Comparison of ENCODE assay signal across 8 mouse cellular contexts in the genomic region with DNA sequence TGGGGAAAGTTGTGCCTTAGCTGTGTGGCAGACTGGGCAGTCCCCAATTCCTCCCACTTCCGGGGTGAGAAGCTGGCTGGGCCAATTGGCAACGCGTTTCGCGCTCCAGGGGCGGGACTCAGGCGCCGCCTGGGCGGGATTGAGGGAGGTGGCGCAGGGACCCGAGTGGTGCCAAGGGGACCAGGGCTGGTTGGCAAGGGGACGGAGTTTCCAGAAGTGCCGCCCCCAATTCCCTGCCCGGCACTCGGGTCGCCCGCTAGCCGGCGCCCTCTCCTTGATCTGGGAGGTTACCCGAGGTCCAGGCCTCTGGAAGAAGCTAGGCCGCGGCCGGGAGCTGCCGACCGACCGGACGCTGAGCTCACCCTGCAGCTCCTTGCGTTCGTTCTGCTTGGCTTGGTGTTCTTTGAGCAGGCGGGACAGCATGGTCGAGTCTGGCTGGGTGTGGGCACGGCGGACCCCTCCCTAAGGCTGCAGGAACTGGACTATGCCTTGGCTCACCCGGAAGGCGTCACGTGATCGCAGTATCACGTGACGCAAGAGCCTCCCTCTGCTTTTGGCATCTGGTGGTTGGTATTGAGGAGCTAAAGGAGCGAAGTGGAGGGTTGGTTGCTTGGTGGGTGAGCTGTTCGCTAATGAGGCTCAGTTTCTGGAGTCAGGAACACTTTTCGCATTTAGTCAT. TPM values are rescaled to one million over a fixed set of nuclear protein-coding genes. Genes with fewer than 3 reads are reported as not detected.
DNase-seq lines count a peak whose midpoint lies in the region; ATAC-seq lines count a peak whose summit lies in the region.

No protein-coding gene starts in this region.

- no peaks in the 10 kb centered on the region for H3K79me2 ChIP-seq in macrophage (ENCODE audit: inconsistent target)

- peak overlapping the region; percentile 86 for H3K4me3 ChIP-seq in hindbrain, embryonic 16.5 days (ENCODE audit: low read length)
- peak overlapping the region; percentile 49 for H3K4me3 ChIP-seq in macrophage (ENCODE audit: inconsistent target)

- peak; percentile 81 for DNase-seq in WW6 (ENCODE audit: low read depth, low spot score)
- peak; percentile 86 to 91 for DNase-seq in cerebellum, postnatal 4 days (ENCODE audit: low spot score in 2 of 2)
- peak; percentile 98 for DNase-seq in gastrocnemius, adult 18-20 months (ENCODE audit: low spot score)
- peak; percentile 92 to 93 for DNase-seq in left cerebral cortex, adult 18-20 months (ENCODE audit: low spot score in 2 of 2)
- DNase-seq in right cerebral cortex, adult 18-20 months: peak; percentile 97
- peak; percentile 85 for DNase-seq in urinary bladder, postnatal 10 days (ENCODE audit: low spot score)

- H3K9ac ChIP-seq in hindbrain, embryonic 16.5 days (ENCODE audit: low read depth, low read length): peak overlapping the region; percentile 93

- peaks cover 29% of the 10 kb centered on the region for H3K4me1 ChIP-seq in hindbrain, embryonic 16.5 days (ENCODE audit: control insufficient read depth, insufficient read depth, low read depth, low read length)

- H3K4me2 ChIP-seq in hindbrain, embryonic 16.5 days (ENCODE audit: low read length): peak overlapping the region; percentile 86

- H3K27ac ChIP-seq in hindbrain, embryonic 16.5 days (ENCODE audit: low read depth, low read length): peak overlapping the region; percentile 98
- H3K27ac ChIP-seq in macrophage: peak overlapping the region; percentile 78

- no peaks in the 10 kb centered on the region for H3K36me3 ChIP-seq in hindbrain, embryonic 16.5 days (ENCODE audit: control insufficient read depth, insufficient read depth, low read length)
- peaks cover under 1% of the 10 kb centered on the region; the same call in 1 of the 2 replicates for H3K36me3 ChIP-seq in macrophage (ENCODE audit: inconsistent target)

- under 1% methylated on average over 38 of the region's 42 CpGs for WGBS in hindbrain, embryonic 16.5 days
- WGBS in macrophage (ENCODE audit: missing documents): under 1% methylated on average over 42 of the region's 42 CpGs

- no peaks in the 10 kb centered on the region for H3K27me3 ChIP-seq in hindbrain, embryonic 16.5 days (replicated peaks; ENCODE audit: control insufficient read depth, insufficient read depth, low read length)

- ATAC-seq in hindbrain, embryonic 16.5 days: peak; percentile 92

- H3K9me3 ChIP-seq in hindbrain, embryonic 16.5 days (ENCODE audit: control insufficient read depth, low read length): no peaks in the 10 kb centered on the region

RNA-seq across cellular contexts. Expression of a gene that starts 0.5 kb away (rescaled TPM):
- 1 to 10 TPM; 3.1 to 3.9 TPM for total RNA-seq in gastrocnemius, adult 18-20 months (2021)
- 29.6 and 30.0 TPM in 2 replicates for polyA plus RNA-seq in hindbrain, embryonic 16.5 days (2015; fragmentation: Nextera tagmentation; extraction: Ambion mirVana)
- 1 to 10 TPM; 3.6 to 7.6 TPM for total RNA-seq in left cerebral cortex, adult 18-20 months (2021)
- total RNA-seq in macrophage (2018; cell fraction: chromatin; rRNA removed): 10 to 100 TPM in 6 of 26 experiments, 1 to 10 TPM in 20; 2.7 to 12.5 (median 8.1) TPM
- 1 to 10 TPM in 9 of 26 experiments, under 1 TPM in 17; 0.36 to 1.5 (median 0.79) TPM for total RNA-seq in macrophage (2018; cell fraction: cytosol; rRNA removed)
- 1 to 10 TPM; 2.8 to 8.7 (median 6.3) TPM for total RNA-seq in macrophage (2018; cell fraction: nucleus; rRNA removed)
- 0.53 to 1.3 TPM (median 0.92 TPM) in 3 replicates for polyA plus RNA-seq in macrophage (2018)

RNA-seq across cellular contexts. Expression of a gene that starts 0.7 kb away (rescaled TPM):
- total RNA-seq in gastrocnemius, adult 18-20 months (2021): 100 to 1,000 TPM; 153 to 154 TPM
- polyA plus RNA-seq in hindbrain, embryonic 16.5 days (2015; fragmentation: Nextera tagmentation; extraction: Ambion mirVana): 247 and 278 TPM in 2 replicates
- 10 to 100 TPM; 79.8 to 82.3 TPM for total RNA-seq in left cerebral cortex, adult 18-20 months (2021)
- total RNA-seq in macrophage (2018; cell fraction: chromatin; rRNA removed): 10 to 100 TPM in 21 of 26 experiments, 1 to 10 TPM in 5; 5.8 to 37.8 (median 15.4) TPM
- 100 to 1,000 TPM; 105 to 174 (median 124) TPM for total RNA-seq in macrophage (2018; cell fraction: cytosol; rRNA removed)
- 10 to 100 TPM; 12.8 to 51.2 (median 30.7) TPM for total RNA-seq in macrophage (2018; cell fraction: nucleus; rRNA removed)
- polyA plus RNA-seq in macrophage (2018): 77.8 to 126 TPM (median 124 TPM) in 3 replicates

RNA-seq across cellular contexts. Expression of a gene that starts 10.5 kb away (rescaled TPM):
- 10 to 100 TPM; 40.4 to 60.8 TPM for total RNA-seq in gastrocnemius, adult 18-20 months (2021)
- polyA plus RNA-seq in hindbrain, embryonic 16.5 days (2015; fragmentation: Nextera tagmentation; extraction: Ambion mirVana): 12.7 and 12.8 TPM in 2 replicates
- total RNA-seq in left cerebral cortex, adult 18-20 months (2021): 10 to 100 TPM; 13.5 TPM
- total RNA-seq in macrophage (2018; cell fraction: chromatin; rRNA removed): 1 to 10 TPM in 7 of 26 experiments, under 1 TPM in 16, not detected in 3; 0.26 to 1.7 (median 0.65) TPM
- total RNA-seq in macrophage (2018; cell fraction: cytosol; rRNA removed): not detected
- 1 to 10 TPM in 1 of 26 experiments, under 1 TPM in 13, not detected in 12; 0.18 to 2.1 (median 0.34) TPM for total RNA-seq in macrophage (2018; cell fraction: nucleus; rRNA removed)
- not detected in 3 replicates for polyA plus RNA-seq in macrophage (2018)

RNA-seq across cellular contexts. Expression of a gene that starts 22.4 kb away (rescaled TPM):
- 100 to 1,000 TPM; 101 to 160 TPM for total RNA-seq in gastrocnemius, adult 18-20 months (2021)
- 322 and 343 TPM in 2 replicates for polyA plus RNA-seq in hindbrain, embryonic 16.5 days (2015; fragmentation: Nextera tagmentation; extraction: Ambion mirVana)
- 10 to 100 TPM; 69.1 to 71.4 TPM for total RNA-seq in left cerebral cortex, adult 18-20 months (2021)
- total RNA-seq in macrophage (2018; cell fraction: chromatin; rRNA removed): 100 to 1,000 TPM in 20 of 26 experiments, 10 to 100 TPM in 6; 64.3 to 309 (median 139) TPM
- total RNA-seq in macrophage (2018; cell fraction: cytosol; rRNA removed): 1,000 to 10,000 TPM in 13 of 26 experiments, 100 to 1,000 TPM in 13; 763 to 1,370 (median 956) TPM
- total RNA-seq in macrophage (2018; cell fraction: nucleus; rRNA removed): 1,000 to 10,000 TPM in 4 of 26 experiments, 100 to 1,000 TPM in 22; 352 to 1,389 (median 692) TPM
- 1,227 to 1,611 TPM (median 1,544 TPM) in 3 replicates for polyA plus RNA-seq in macrophage (2018)

RNA-seq across cellular contexts. Expression of a gene that starts 31.6 kb away (rescaled TPM):
- total RNA-seq in gastrocnemius, adult 18-20 months (2021): 1 to 10 TPM; 2.8 to 8.0 TPM
- 5.8 and 6.5 TPM in 2 replicates for polyA plus RNA-seq in hindbrain, embryonic 16.5 days (2015; fragmentation: Nextera tagmentation; extraction: Ambion mirVana)
- total RNA-seq in left cerebral cortex, adult 18-20 months (2021): 10 to 100 TPM; 12.5 to 15.2 TPM
- 1 to 10 TPM in 1 of 26 experiments, under 1 TPM in 4, not detected in 21; 0.13 to 2.9 (median 0.18) TPM for total RNA-seq in macrophage (2018; cell fraction: chromatin; rRNA removed)
- total RNA-seq in macrophage (2018; cell fraction: cytosol; rRNA removed): under 1 TPM in 8 of 26 experiments, not detected in 18; under 0.01 to 0.29 (median 0.05) TPM
- total RNA-seq in macrophage (2018; cell fraction: nucleus; rRNA removed): under 1 TPM in 5 of 26 experiments, not detected in 21; 0.16 to 0.99 (median 0.30) TPM
- 0.03 TPM in 1 of 3 replicates, not detected in the others for polyA plus RNA-seq in macrophage (2018)

Comparison
In these comparisons a context has a peak if more than half of its experiments do, and no peak if none do; other contexts are left out.
1. Peak in every context shown above with its lines: DNase-seq, ATAC-seq, H3K4me3 ChIP-seq and H3K27ac ChIP-seq.